Mouse (Mus musculus): ENCODE measurements around the gene Efcab2. TPM values are rescaled to one million over a fixed set of nuclear protein-coding genes. Genes with fewer than 3 reads are reported as not detected.

The Efcab2 gene
- polyA plus RNA-seq (2015; fragmentation: Nextera tagmentation; extraction: Ambion mirVana) = 4.6 and 4.9 TPM in 2 replicates

DNA sequence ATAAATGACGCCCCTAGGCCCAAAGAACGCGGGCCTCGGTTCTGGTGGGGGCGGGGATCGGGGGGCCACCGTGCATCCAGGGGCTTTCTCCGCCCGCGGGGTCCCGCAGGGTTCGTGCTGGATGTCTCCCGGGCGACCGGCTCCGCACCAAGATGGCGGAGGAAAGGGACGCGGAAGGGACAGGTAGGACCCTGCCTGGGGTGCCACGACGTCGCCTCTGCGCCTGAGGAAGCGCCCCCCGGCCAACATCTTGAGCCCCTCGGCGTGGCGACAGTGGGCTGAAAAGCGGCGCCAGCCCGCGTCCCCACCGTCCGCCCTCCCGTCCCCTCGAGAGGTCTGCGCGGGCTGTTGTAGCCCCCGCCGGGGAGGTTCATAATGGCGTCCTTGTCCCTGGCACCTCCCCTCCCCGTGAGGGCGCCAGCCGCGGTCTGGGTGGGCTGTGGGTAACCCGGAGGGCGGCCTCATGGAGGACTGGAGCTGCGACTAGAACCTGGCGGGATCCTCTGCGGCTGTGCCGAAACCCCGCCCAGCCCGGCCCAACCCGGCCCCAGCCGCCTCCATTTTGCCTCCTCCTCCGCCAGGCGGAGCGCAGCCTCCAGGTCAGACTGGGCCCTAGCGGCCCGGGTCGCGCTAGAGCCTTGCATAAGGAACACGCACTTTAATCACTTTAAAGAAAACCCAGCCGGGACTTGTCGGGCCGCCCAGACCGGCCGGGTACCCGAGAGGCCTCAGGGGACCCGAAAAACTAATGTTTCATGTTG is at the start of gene Efcab2:
Gene Efcab2 (plus strand): TSS at position 135 of the 761 bp plus-strand sequence.
- ATAC-seq (ENCODE audit: insufficient number of reproducible peaks, low FRiP score, low TSS enrichment, low read depth) = peak; percentile 99
- H3K4me2 ChIP-seq (replicated peaks) = peak within 1 kb of the TSS; percentile 53
- H3K27me3 ChIP-seq = no peaks in the 10 kb centered on the region
- H3K4me1 ChIP-seq = no peaks in the 10 kb centered on the region
- H3K27ac ChIP-seq (replicated peaks) = peak within 1 kb of the TSS; percentile 100
- H3K36me3 ChIP-seq = no peaks in the 10 kb centered on the region
- WGBS = under 1% methylated on average over 68 of the region's 70 CpGs
- H3K9me3 ChIP-seq (replicated peaks) = no peaks in the 10 kb centered on the region
- H3K4me3 ChIP-seq (replicated peaks) = peak within 1 kb of the TSS; percentile 70
- peak within 1 kb of the TSS; percentile 84 for H3K9ac ChIP-seq

GRCm38 (mm10) chr1:178357776-178358710 is 47.8 kb upstream of the Efcab2 start:
- Histone ChIP-seq H3K27me3 (no peaks in the 10 kb centered on the region), H3K9ac (no peak overlapping the region), H3K4me3 (replicated peaks) (no peak overlapping the region), H3K9me3 (replicated peaks) (no peaks in the 10 kb centered on the region), H3K27ac (replicated peaks) (no peak overlapping the region), H3K36me3 (no peaks in the 10 kb centered on the region), H3K4me1 (no peaks in the 10 kb centered on the region; the same call in 1 of the 2 replicates), H3K4me2 (replicated peaks) (no peak overlapping the region)
- WGBS = 58% methylated on average over 12 of the region's 12 CpGs
- no peak for ATAC-seq (ENCODE audit: insufficient number of reproducible peaks, low FRiP score, low TSS enrichment, low read depth)

DNA sequence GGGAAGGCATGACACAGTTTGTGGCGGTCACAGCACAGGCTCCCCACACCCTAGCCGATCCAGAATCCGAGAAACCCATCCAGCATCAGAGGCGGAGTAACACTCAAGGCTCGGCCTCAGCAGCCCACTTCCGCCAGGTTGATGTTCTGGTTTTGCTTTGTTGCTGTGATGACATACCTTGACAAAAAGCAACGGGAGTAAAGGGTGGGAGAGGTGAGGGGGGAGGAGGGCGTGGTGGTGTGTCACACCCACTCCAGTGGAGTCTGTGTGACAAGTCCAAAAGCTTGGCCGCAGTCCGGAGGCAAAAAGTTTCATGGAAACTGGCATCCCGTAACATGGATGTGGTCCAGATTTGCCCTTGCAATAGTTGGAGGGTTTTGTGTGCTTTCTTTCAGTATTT is 45.6 kb upstream of the Efcab2 start:
- Histone ChIP-seq H3K4me2 (replicated peaks) (no peak overlapping the region), H3K4me3 (replicated peaks) (no peak overlapping the region), H3K4me1 (no peaks in the 10 kb centered on the region; the same call in 1 of the 2 replicates), H3K27me3 (no peaks in the 10 kb centered on the region), H3K9me3 (replicated peaks) (no peaks in the 10 kb centered on the region), H3K36me3 (no peaks in the 10 kb centered on the region), H3K9ac (no peak overlapping the region), H3K27ac (replicated peaks) (no peak overlapping the region)
- WGBS = 78% methylated on average over 11 of the region's 11 CpGs
- ATAC-seq (ENCODE audit: insufficient number of reproducible peaks, low FRiP score, low TSS enrichment, low read depth) = no peak

DNA sequence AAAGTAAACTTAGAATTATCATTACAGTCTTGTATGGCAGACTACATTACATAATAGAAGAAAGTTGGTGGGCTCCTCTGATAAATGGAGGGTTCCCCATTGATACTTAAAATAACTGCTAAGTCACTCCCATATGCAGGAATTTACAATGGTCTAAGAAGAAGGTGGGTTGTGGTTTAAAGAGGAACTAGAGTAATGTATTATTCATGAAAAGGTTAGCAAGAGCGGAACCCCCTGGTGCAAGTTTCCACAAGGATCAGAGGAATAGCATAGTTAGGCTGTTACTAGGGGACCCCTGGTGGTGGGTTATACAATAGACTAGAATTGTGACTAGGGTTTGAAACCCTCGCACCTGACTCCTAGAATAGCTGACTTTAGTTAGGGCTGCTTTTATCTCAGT is 45.2 kb upstream of the Efcab2 start:
- H3K9ac ChIP-seq = no peak overlapping the region
- ATAC-seq (ENCODE audit: insufficient number of reproducible peaks, low FRiP score, low TSS enrichment, low read depth) = no peak
- H3K9me3 ChIP-seq (replicated peaks) = no peaks in the 10 kb centered on the region
- no peaks in the 10 kb centered on the region for H3K27me3 ChIP-seq
- 76% methylated on average over 2 of the region's 2 CpGs for WGBS
- H3K4me2 ChIP-seq (replicated peaks) = no peak overlapping the region
- H3K4me3 ChIP-seq (replicated peaks) = no peak overlapping the region
- no peak overlapping the region for H3K27ac ChIP-seq (replicated peaks)
- H3K36me3 ChIP-seq = no peaks in the 10 kb centered on the region
- no peaks in the 10 kb centered on the region; the same call in 1 of the 2 replicates for H3K4me1 ChIP-seq

DNA sequence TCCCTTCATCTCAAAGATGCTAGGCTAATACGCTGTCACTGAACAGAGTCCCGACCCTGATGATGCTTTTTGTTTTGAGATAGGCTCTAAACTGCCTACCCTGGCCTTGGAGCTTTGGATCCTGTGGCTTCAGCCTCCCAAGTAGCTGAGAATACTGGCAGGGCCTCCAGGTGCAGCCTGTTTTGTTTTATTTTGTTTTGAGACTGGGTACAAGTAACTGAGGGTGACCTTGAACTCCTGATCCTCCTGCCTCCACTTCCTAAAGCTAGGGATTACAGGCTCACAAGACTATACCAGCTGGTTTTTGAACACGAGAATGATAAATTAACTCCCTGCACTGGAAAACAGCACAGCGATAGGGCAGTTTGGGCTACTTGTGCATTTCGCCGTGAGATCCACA is 40.7 kb upstream of the Efcab2 start:
- H3K4me3 ChIP-seq (replicated peaks) = no peak overlapping the region
- 80% methylated on average over 6 of the region's 6 CpGs for WGBS
- H3K9me3 ChIP-seq (replicated peaks) = no peaks in the 10 kb centered on the region
- H3K4me1 ChIP-seq = peaks cover 11% of the 10 kb centered on the region
- ATAC-seq (ENCODE audit: insufficient number of reproducible peaks, low FRiP score, low TSS enrichment, low read depth) = no peak
- no peaks in the 10 kb centered on the region for H3K27me3 ChIP-seq
- H3K36me3 ChIP-seq = no peaks in the 10 kb centered on the region
- no peak overlapping the region for H3K27ac ChIP-seq (replicated peaks)
- no peak overlapping the region for H3K9ac ChIP-seq
- no peak overlapping the region for H3K4me2 ChIP-seq (replicated peaks)

DNA sequence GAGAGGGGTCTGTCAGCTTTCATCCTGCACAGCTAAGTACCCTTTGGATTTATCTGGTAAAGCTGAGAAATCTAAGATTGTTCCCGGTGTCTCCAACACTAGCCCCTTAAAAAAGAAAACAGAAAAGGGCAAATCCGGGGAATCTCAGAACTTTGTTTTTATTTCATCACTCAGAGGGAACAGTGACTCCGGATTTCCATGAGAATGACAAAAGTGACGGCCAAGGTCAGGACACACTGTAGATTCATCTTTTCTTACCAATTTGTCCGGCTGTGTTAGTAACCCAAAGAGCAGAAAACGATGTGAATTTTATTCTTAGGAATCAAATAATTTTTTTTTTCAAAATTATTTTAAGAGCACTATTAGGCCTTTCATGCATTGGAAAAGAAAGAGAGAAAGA is 37.8 kb upstream of the Efcab2 start:
- 68% methylated on average over 6 of the region's 6 CpGs for WGBS
- no peaks in the 10 kb centered on the region for H3K9me3 ChIP-seq (replicated peaks)
- no peak overlapping the region for H3K4me2 ChIP-seq (replicated peaks)
- no peaks in the 10 kb centered on the region for H3K27me3 ChIP-seq
- no peak for ATAC-seq (ENCODE audit: insufficient number of reproducible peaks, low FRiP score, low TSS enrichment, low read depth)
- H3K4me1 ChIP-seq = peaks cover 11% of the 10 kb centered on the region
- no peak overlapping the region for H3K4me3 ChIP-seq (replicated peaks)
- H3K9ac ChIP-seq = no peak overlapping the region
- no peaks in the 10 kb centered on the region for H3K36me3 ChIP-seq
- no peak overlapping the region for H3K27ac ChIP-seq (replicated peaks)

GRCm38 (mm10) chr1:178368548-178369271 is 37.2 kb upstream of the Efcab2 start:
- H3K36me3 ChIP-seq = no peaks in the 10 kb centered on the region
- peak; percentile 94 for ATAC-seq (ENCODE audit: insufficient number of reproducible peaks, low FRiP score, low TSS enrichment, low read depth)
- no peaks in the 10 kb centered on the region for H3K27me3 ChIP-seq
- peaks cover 11% of the 10 kb centered on the region for H3K4me1 ChIP-seq
- peak overlapping the region; percentile 54 for H3K4me3 ChIP-seq (replicated peaks)
- H3K9me3 ChIP-seq (replicated peaks) = no peaks in the 10 kb centered on the region
- H3K4me2 ChIP-seq (replicated peaks) = peak overlapping the region; percentile 78
- H3K9ac ChIP-seq = peak overlapping the region; percentile 47
- 1% methylated on average over 36 of the region's 36 CpGs for WGBS
- H3K27ac ChIP-seq (replicated peaks) = peak overlapping the region; percentile 77

- Histone ChIP-seq H3K9ac (peak overlapping the region; percentile 47), H3K27ac (replicated peaks) (peak overlapping the region; percentile 77), H3K9me3 (replicated peaks) (no peaks in the 10 kb centered on the region), H3K4me2 (replicated peaks) (peak overlapping the region; percentile 78), H3K4me1 (peaks cover 11% of the 10 kb centered on the region), H3K27me3 (no peaks in the 10 kb centered on the region), H3K36me3 (no peaks in the 10 kb centered on the region), H3K4me3 (replicated peaks) (peak overlapping the region; percentile 54)
- ATAC-seq (ENCODE audit: insufficient number of reproducible peaks, low FRiP score, low TSS enrichment, low read depth) = peak; percentile 78
- WGBS = 2% methylated on average over 11 of the region's 11 CpGs
These were observed 36.6 kb upstream of the Efcab2 start for GRCm38 (mm10) chr1:178369272-178369651.

GRCm38 (mm10) chr1:178372681-178373080 is 33.2 kb upstream of the Efcab2 start:
- ATAC-seq (ENCODE audit: insufficient number of reproducible peaks, low FRiP score, low TSS enrichment, low read depth) = no peak
- H3K27ac ChIP-seq (replicated peaks) = no peak overlapping the region
- no peaks in the 10 kb centered on the region for H3K9me3 ChIP-seq (replicated peaks)
- no peaks in the 10 kb centered on the region for H3K27me3 ChIP-seq
- no peaks in the 10 kb centered on the region for H3K36me3 ChIP-seq
- H3K9ac ChIP-seq = no peak overlapping the region
- H3K4me1 ChIP-seq = peaks cover 11% of the 10 kb centered on the region
- no peak overlapping the region for H3K4me3 ChIP-seq (replicated peaks)
- 81% methylated on average over 4 of the region's 4 CpGs for WGBS
- H3K4me2 ChIP-seq (replicated peaks) = no peak overlapping the region

- H3K9ac ChIP-seq = no peak overlapping the region
- no peaks in the 10 kb centered on the region for H3K36me3 ChIP-seq
- H3K4me1 ChIP-seq = no peaks in the 10 kb centered on the region
- H3K9me3 ChIP-seq (replicated peaks) = no peaks in the 10 kb centered on the region
- no peak overlapping the region for H3K4me3 ChIP-seq (replicated peaks)
- ATAC-seq (ENCODE audit: insufficient number of reproducible peaks, low FRiP score, low TSS enrichment, low read depth) = no peak
- H3K4me2 ChIP-seq (replicated peaks) = no peak overlapping the region
- H3K27ac ChIP-seq (replicated peaks) = no peak overlapping the region
- H3K27me3 ChIP-seq = no peaks in the 10 kb centered on the region
These were observed 30.5 kb upstream of the Efcab2 start for GRCm38 (mm10) chr1:178375381-178375780.

- H3K9me3 ChIP-seq (replicated peaks) = no peaks in the 10 kb centered on the region
- 87% methylated on average over 2 of the region's 2 CpGs for WGBS
- H3K36me3 ChIP-seq = no peaks in the 10 kb centered on the region
- no peaks in the 10 kb centered on the region for H3K4me1 ChIP-seq
- no peak for ATAC-seq (ENCODE audit: insufficient number of reproducible peaks, low FRiP score, low TSS enrichment, low read depth)
- no peak overlapping the region for H3K4me2 ChIP-seq (replicated peaks)
- no peaks in the 10 kb centered on the region for H3K27me3 ChIP-seq
- no peak overlapping the region for H3K4me3 ChIP-seq (replicated peaks)
- no peak overlapping the region for H3K9ac ChIP-seq
- H3K27ac ChIP-seq (replicated peaks) = no peak overlapping the region
These were observed 29.8 kb upstream of the Efcab2 start for GRCm38 (mm10) chr1:178376061-178376460.
